In genomic region chr1:132560907-132561700, GRCm38 (mm10) we compare ENCODE assay signal across 9 mouse cellular contexts. TPM values are rescaled to one million over a fixed set of nuclear protein-coding genes. Genes with fewer than 3 reads are reported as not detected.
A peak's percentile ranks its signal among the peaks of the same experiment; 100 is the strongest.
DNase-seq lines count a peak whose midpoint lies in the region; ATAC-seq lines count a peak whose summit lies in the region.
"Had no signal": no experiment of that assay in that cellular context is flagged by ENCODE, and none has a peak within 500 bp of the region (broad histone marks: within the 10 kb centered on the region; RNA-seq: fewer than 3 reads in every experiment).

No protein-coding gene starts in this region.

- H3K36me3 ChIP-seq in kidney, embryonic 15.5 days = no peaks in the 10 kb centered on the region
- H3K36me3 ChIP-seq in hindbrain, embryonic 15.5 days = no peaks in the 10 kb centered on the region
- H3K36me3 ChIP-seq in midbrain, embryonic 14.5 days (ENCODE audit: control insufficient read depth, insufficient read depth, low read length) = no peaks in the 10 kb centered on the region

- ATAC-seq in kidney, embryonic 15.5 days (replicated peaks; ENCODE audit: low FRiP score) = no peak
- no peak for ATAC-seq in hindbrain, embryonic 15.5 days (ENCODE audit: low FRiP score, low read depth)
- ATAC-seq in midbrain, embryonic 14.5 days (ENCODE audit: low FRiP score, low TSS enrichment) = no peak
- no peak for ATAC-seq in granulocyte monocyte progenitor cell, adult 5-6 weeks (replicated peaks; ENCODE audit: poor library complexity, severe bottlenecking)

- 55% methylated on average over 8 of the region's 8 CpGs for WGBS in kidney, embryonic 15.5 days
- 47% methylated on average over 8 of the region's 8 CpGs for WGBS in hindbrain, embryonic 15.5 days
- 58% methylated on average over 8 of the region's 8 CpGs for WGBS in midbrain, embryonic 14.5 days

- no peaks in the 10 kb centered on the region for H3K9me3 ChIP-seq in kidney, embryonic 15.5 days (replicated peaks)
- no peaks in the 10 kb centered on the region for H3K9me3 ChIP-seq in hindbrain, embryonic 15.5 days
- no peaks in the 10 kb centered on the region for H3K9me3 ChIP-seq in midbrain, embryonic 14.5 days (ENCODE audit: control insufficient read depth, low read length)

- H3K27me3 ChIP-seq in kidney, embryonic 15.5 days = peaks cover 22% of the 10 kb centered on the region
- no peaks in the 10 kb centered on the region for H3K27me3 ChIP-seq in hindbrain, embryonic 15.5 days
- H3K27me3 ChIP-seq in midbrain, embryonic 14.5 days (ENCODE audit: control insufficient read depth, insufficient read depth, low read length) = no peaks in the 10 kb centered on the region

- DNase-seq in kidney, adult 9 months = peak; percentile 9
- peak; percentile 95 to 96 for DNase-seq in cerebellum, postnatal 10 days
- DNase-seq in midbrain, embryonic 14.5 days = peak; percentile 52
- no peak for DNase-seq in thymus, postnatal 4 days
- DNase-seq in layer of hippocampus, adult 18-20 months (ENCODE audit: low spot score in 2 of 2) = no peak
- DNase-seq: heart, postnatal 36 days had no signal

- peaks cover 14% of the 10 kb centered on the region for H3K4me1 ChIP-seq in kidney, embryonic 15.5 days
- peaks cover 50% of the 10 kb centered on the region for H3K4me1 ChIP-seq in hindbrain, embryonic 15.5 days (replicated peaks)
- H3K4me1 ChIP-seq in midbrain, embryonic 14.5 days (ENCODE audit: control insufficient read depth, insufficient read depth, low read length) = peaks cover 55% of the 10 kb centered on the region

- H3K27ac ChIP-seq in kidney, embryonic 15.5 days = no peak overlapping the region
- H3K27ac ChIP-seq in hindbrain, embryonic 15.5 days (replicated peaks) = peak overlapping the region; percentile 73; the same call in 1 of the 2 replicates
- H3K27ac ChIP-seq in midbrain, embryonic 14.5 days (replicated peaks; ENCODE audit: low read depth, low read length) = peak overlapping the region; percentile 77

- H3K9ac ChIP-seq in kidney, embryonic 15.5 days = no peak overlapping the region
- no peak overlapping the region for H3K9ac ChIP-seq in hindbrain, embryonic 15.5 days
- no peak overlapping the region for H3K9ac ChIP-seq in midbrain, embryonic 14.5 days (replicated peaks; ENCODE audit: low read length)

- no peak overlapping the region for H3K4me3 ChIP-seq in kidney, embryonic 15.5 days (replicated peaks)
- H3K4me3 ChIP-seq in hindbrain, embryonic 15.5 days = no peak overlapping the region
- no peak overlapping the region for H3K4me3 ChIP-seq in midbrain, embryonic 14.5 days (replicated peaks; ENCODE audit: low read depth, low read length)

- H3K4me2 ChIP-seq in kidney, embryonic 15.5 days = no peak overlapping the region
- H3K4me2 ChIP-seq in hindbrain, embryonic 15.5 days = no peak overlapping the region
- H3K4me2 ChIP-seq in midbrain, embryonic 14.5 days (ENCODE audit: low read length) = no peak overlapping the region

RNA-seq across cellular contexts. Expression of gene Cntn2, which starts 18.0 kb away (rescaled TPM):
- polyA plus RNA-seq in kidney, embryonic 15.5 days (2015; fragmentation: Nextera tagmentation; extraction: Ambion mirVana) = 0.30 and 0.82 TPM in 2 replicates
- polyA plus RNA-seq in hindbrain, embryonic 15.5 days (2015; fragmentation: Nextera tagmentation; extraction: Ambion mirVana) = 28.2 and 47.0 TPM in 2 replicates
- polyA plus RNA-seq in midbrain, embryonic 14.5 days (2014; fragmentation: Nextera tagmentation; extraction: Ambion mirVana) = 36.9 and 65.3 TPM in 2 replicates
- not detected in 2 replicates for total RNA-seq in granulocyte monocyte progenitor cell, adult 5-6 weeks (2014; fragmentation: Nextera tagmentation)
- total RNA-seq in granulocyte monocyte progenitor cell, adult 5-6 weeks (2017) = not detected in 2 replicates
- total RNA-seq in layer of hippocampus, adult 18-20 months (2021) = 10 to 100 TPM; 68.0 to 84.8 TPM

RNA-seq across cellular contexts. Expression of gene Tmem81, which starts 55.1 kb away (rescaled TPM):
- polyA plus RNA-seq in kidney, embryonic 15.5 days (2015; fragmentation: Nextera tagmentation; extraction: Ambion mirVana) = 1.5 and 1.6 TPM in 2 replicates
- 0.85 and 1.1 TPM in 2 replicates for polyA plus RNA-seq in hindbrain, embryonic 15.5 days (2015; fragmentation: Nextera tagmentation; extraction: Ambion mirVana)
- polyA plus RNA-seq in midbrain, embryonic 14.5 days (2014; fragmentation: Nextera tagmentation; extraction: Ambion mirVana) = 1.1 and 1.3 TPM in 2 replicates
- total RNA-seq in granulocyte monocyte progenitor cell, adult 5-6 weeks (2014; fragmentation: Nextera tagmentation) = 3.6 and 10.0 TPM in 2 replicates
- 1.8 and 5.1 TPM in 2 replicates for total RNA-seq in granulocyte monocyte progenitor cell, adult 5-6 weeks (2017)
- 1 to 10 TPM; 5.3 to 6.3 TPM for total RNA-seq in layer of hippocampus, adult 18-20 months (2021)

Comparison
In these comparisons a context has a peak if more than half of its experiments do, and no peak if none do; other contexts are left out.
1. DNase-seq: peak in kidney, adult 9 months (single experiment), cerebellum, postnatal 10 days (2 of 2) and midbrain, embryonic 14.5 days (single experiment); none in thymus, postnatal 4 days (single experiment) and layer of hippocampus, adult 18-20 months (0 of 2).
2. RNA of gene Cntn2, which starts 18.0 kb away (polyA plus RNA-seq): 36.9 to 65.3 TPM in midbrain, embryonic 14.5 days and 28.2 to 47.0 TPM in hindbrain, embryonic 15.5 days; 0.30 to 0.82 TPM in kidney, embryonic 15.5 days; every median in the first group is over 10 times any median in the second.